Mouse (Mus musculus): ENCODE measurements around the gene Cmtm4. TPM values are rescaled to one million over a fixed set of nuclear protein-coding genes. Genes with fewer than 3 reads are reported as not detected.

The Cmtm4 gene
- 20.5 and 21.3 TPM in 2 replicates for total RNA-seq (2012; rRNA removed)

- Histone ChIP-seq H3K27ac (ENCODE audit: insufficient read depth, low read depth, low read length, poor library complexity, severe bottlenecking) (no peak within 1 kb of the TSS), H3K9me3 (ENCODE audit: control insufficient read depth, insufficient read depth, low read depth, low read length) (no peaks in the 10 kb centered on the region), H3K4me3 (ENCODE audit: insufficient read depth in 1 of 2, low read depth in 1 of 2, low read length in 2 of 2, poor library complexity in 1 of 2, severe bottlenecking in 1 of 2) (peak within 1 kb of the TSS; percentile 95 to 96), H3K36me3 (ENCODE audit: control insufficient read depth, insufficient read depth, low read length, poor library complexity, severe bottlenecking) (0 out of 2 replicates have a peak, but pooled peaks cover 3% of the 10 kb centered on the region), H3K9ac (ENCODE audit: insufficient read depth, low read depth, low read length, poor library complexity, severe bottlenecking) (peak within 1 kb of the TSS; percentile 89), H3K4me1 (ENCODE audit: control insufficient read depth in 2 of 2, insufficient read depth in 2 of 2, low read length in 2 of 2, poor library complexity in 1 of 2) (peaks cover 0 to 6% of the 10 kb centered on the region in 2 experiments; a peak in 2 of 4 replicates)
- in situ Hi-C loops (cut with MboI; ENCODE audit: low sequenced_read_pairs in 2 of 2, unreplicated experiment in 2 of 2): no loop called here
- DNase-seq (ENCODE audit: low read depth, low spot score): no peak
- TF ChIP-seq CHD2 (IDR thresholded peaks at IDR 0.05; ENCODE audit: low read depth, low read length) (no peak), ZC3H11A (IDR thresholded peaks at IDR 0.05; ENCODE audit: borderline replicate concordance, low read depth, low read length) (no peak), ZNF384 (IDR thresholded peaks at IDR 0.05; ENCODE audit: low read depth, low read length) (no peak), MAFK (IDR thresholded peaks at IDR 0.05; ENCODE audit: insufficient read depth, low read depth, low read length) (no peak), HCFC1 (IDR thresholded peaks at IDR 0.05; ENCODE audit: borderline replicate concordance, insufficient read depth, low read length) (no peak)
Observed at GRCm38 (mm10) chr8:104395703-104396357, at the start of gene Cmtm4. Gene Cmtm4, minus strand, starts transcription at chr8:104395807.

GRCm38 (mm10) chr8:104445248-104445647 lies 49.6 kb upstream of the Cmtm4 start:
- no peaks in the 10 kb centered on the region; a peak in 1 of 4 replicates for H3K4me1 ChIP-seq (ENCODE audit: control insufficient read depth in 2 of 2, insufficient read depth in 2 of 2, low read length in 2 of 2, poor library complexity in 1 of 2)
- H3K36me3 ChIP-seq (ENCODE audit: control insufficient read depth, insufficient read depth, low read length, poor library complexity, severe bottlenecking): peaks cover 1% of the 10 kb centered on the region
- no peaks in the 10 kb centered on the region for H3K9me3 ChIP-seq (ENCODE audit: control insufficient read depth, insufficient read depth, low read depth, low read length)
- H3K27ac ChIP-seq (ENCODE audit: insufficient read depth, low read depth, low read length, poor library complexity, severe bottlenecking): no peak overlapping the region
- no peak overlapping the region for H3K4me3 ChIP-seq (ENCODE audit: insufficient read depth in 1 of 2, low read depth in 1 of 2, low read length in 2 of 2, poor library complexity in 1 of 2, severe bottlenecking in 1 of 2)
- no peak for DNase-seq (ENCODE audit: low read depth, low spot score)
- TF ChIP-seq MAFK (IDR thresholded peaks at IDR 0.05; ENCODE audit: insufficient read depth, low read depth, low read length): no peak
- no peak for TF ChIP-seq ZC3H11A (IDR thresholded peaks at IDR 0.05; ENCODE audit: borderline replicate concordance, low read depth, low read length)
- no peak for TF ChIP-seq ZNF384 (IDR thresholded peaks at IDR 0.05; ENCODE audit: low read depth, low read length)
- in situ Hi-C loops (cut with MboI; ENCODE audit: low sequenced_read_pairs in 2 of 2, unreplicated experiment in 2 of 2): no loop called here
- H3K9ac ChIP-seq (ENCODE audit: insufficient read depth, low read depth, low read length, poor library complexity, severe bottlenecking): no peak overlapping the region

- peaks cover 13% of the 10 kb centered on the region for H3K36me3 ChIP-seq (ENCODE audit: control insufficient read depth, insufficient read depth, low read length, poor library complexity, severe bottlenecking)
- TF ChIP-seq MAFK (IDR thresholded peaks at IDR 0.05; ENCODE audit: insufficient read depth, low read depth, low read length) (no peak), ZNF384 (IDR thresholded peaks at IDR 0.05; ENCODE audit: low read depth, low read length) (no peak), ZC3H11A (IDR thresholded peaks at IDR 0.05; ENCODE audit: borderline replicate concordance, low read depth, low read length) (no peak), HCFC1 (IDR thresholded peaks at IDR 0.05; ENCODE audit: borderline replicate concordance, insufficient read depth, low read length) (no peak), CHD2 (IDR thresholded peaks at IDR 0.05; ENCODE audit: low read depth, low read length) (no peak)
- peaks cover 0 to 6% of the 10 kb centered on the region in 2 experiments; a peak in 2 of 4 replicates for H3K4me1 ChIP-seq (ENCODE audit: control insufficient read depth in 2 of 2, insufficient read depth in 2 of 2, low read length in 2 of 2, poor library complexity in 1 of 2)
- in situ Hi-C loops (cut with MboI; ENCODE audit: low sequenced_read_pairs in 2 of 2, unreplicated experiment in 2 of 2): no loop called here
- H3K9me3 ChIP-seq (ENCODE audit: control insufficient read depth, insufficient read depth, low read depth, low read length): no peaks in the 10 kb centered on the region
- H3K9ac ChIP-seq (ENCODE audit: insufficient read depth, low read depth, low read length, poor library complexity, severe bottlenecking): no peak overlapping the region
- peak overlapping the region in 1 of 2 experiments; percentile 93; a peak in 2 of 4 replicates for H3K4me3 ChIP-seq (ENCODE audit: insufficient read depth in 1 of 2, low read depth in 1 of 2, low read length in 2 of 2, poor library complexity in 1 of 2, severe bottlenecking in 1 of 2)
- no peak for DNase-seq (ENCODE audit: low read depth, low spot score)
- H3K27ac ChIP-seq (ENCODE audit: insufficient read depth, low read depth, low read length, poor library complexity, severe bottlenecking): no peak overlapping the region
Observed at GRCm38 (mm10) chr8:104443125-104443679, 47.6 kb upstream of the Cmtm4 start.

- H3K4me1 ChIP-seq (ENCODE audit: control insufficient read depth in 2 of 2, insufficient read depth in 2 of 2, low read length in 2 of 2, poor library complexity in 1 of 2): peaks cover 0 to 6% of the 10 kb centered on the region in 2 experiments; a peak in 2 of 4 replicates
- in situ Hi-C loops (cut with MboI; ENCODE audit: low sequenced_read_pairs in 2 of 2, unreplicated experiment in 2 of 2): no loop called here
- peak within 1 kb of the TSS; percentile 96 for H3K9ac ChIP-seq (ENCODE audit: insufficient read depth, low read depth, low read length, poor library complexity, severe bottlenecking)
- TF ChIP-seq ZNF384 (IDR thresholded peaks at IDR 0.05; ENCODE audit: low read depth, low read length) (no peak), HCFC1 (IDR thresholded peaks at IDR 0.05; ENCODE audit: borderline replicate concordance, insufficient read depth, low read length) (peak; percentile 68; the same call in 1 of the 2 replicates)
- peak within 1 kb of the TSS; percentile 88 to 93 for H3K4me3 ChIP-seq (ENCODE audit: insufficient read depth in 1 of 2, low read depth in 1 of 2, low read length in 2 of 2, poor library complexity in 1 of 2, severe bottlenecking in 1 of 2)
- peak within 1 kb of the TSS; percentile 71 for H3K27ac ChIP-seq (ENCODE audit: insufficient read depth, low read depth, low read length, poor library complexity, severe bottlenecking)
- peak; percentile 79 for DNase-seq (ENCODE audit: low read depth, low spot score)
- no peaks in the 10 kb centered on the region for H3K9me3 ChIP-seq (ENCODE audit: control insufficient read depth, insufficient read depth, low read depth, low read length)
- peaks cover 14% of the 10 kb centered on the region for H3K36me3 ChIP-seq (ENCODE audit: control insufficient read depth, insufficient read depth, low read length, poor library complexity, severe bottlenecking)
Observed at GRCm38 (mm10) chr8:104442299-104443124, 46.9 kb upstream of the Cmtm4 start, which contains the start of gene Dync1li2. Gene Dync1li2, minus strand, starts transcription at chr8:104443047.

Data from ES-E14 (cell line).